Mouse (Mus musculus) gastrocnemius, adult 8-10 months (tissue): ENCODE results near the gene Sipa1l2. TPM values are rescaled to one million over a fixed set of nuclear protein-coding genes. Genes with fewer than 3 reads are reported as not detected.

ENCODE experiments used
- DNase-seq, 2 experiments: peaks; one replicate each; pipeline ENCODE4 v3.0.0; 2022; ENCODE audit warnings: low spot score in 2 of 2
- total RNA-seq, 4 experiments: library from RNA; stranded (reverse); gene quantifications; 2 replicates each; pipeline ENCODE4 v1.2.4; 2022

The Sipa1l2 gene
- total RNA-seq, 4 experiments from 2014 or later, result 3.9 to 5.4 (median 4.5) TPM

DNA sequence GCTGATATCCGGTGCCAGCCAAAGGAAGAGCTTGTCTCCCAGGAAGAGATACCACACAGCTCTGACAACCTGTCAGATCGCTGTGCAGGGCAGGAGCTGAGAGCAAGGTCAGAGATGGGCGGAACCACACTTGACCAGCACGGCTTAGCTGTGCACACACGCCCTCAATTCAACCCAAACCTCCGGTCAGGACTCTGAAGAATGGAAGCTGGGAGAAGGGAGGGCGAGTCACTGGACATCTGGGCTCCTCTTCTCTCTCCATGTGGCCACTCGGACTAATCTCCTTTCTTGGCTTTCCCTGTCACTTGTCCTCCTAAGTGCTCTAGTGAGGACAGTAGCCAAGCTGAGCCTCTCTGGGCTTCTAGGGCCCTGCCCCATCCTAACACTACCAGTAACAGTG lies 53.9 kb downstream of the Sipa1l2 start:
- DNase-seq, result no peak

DNA sequence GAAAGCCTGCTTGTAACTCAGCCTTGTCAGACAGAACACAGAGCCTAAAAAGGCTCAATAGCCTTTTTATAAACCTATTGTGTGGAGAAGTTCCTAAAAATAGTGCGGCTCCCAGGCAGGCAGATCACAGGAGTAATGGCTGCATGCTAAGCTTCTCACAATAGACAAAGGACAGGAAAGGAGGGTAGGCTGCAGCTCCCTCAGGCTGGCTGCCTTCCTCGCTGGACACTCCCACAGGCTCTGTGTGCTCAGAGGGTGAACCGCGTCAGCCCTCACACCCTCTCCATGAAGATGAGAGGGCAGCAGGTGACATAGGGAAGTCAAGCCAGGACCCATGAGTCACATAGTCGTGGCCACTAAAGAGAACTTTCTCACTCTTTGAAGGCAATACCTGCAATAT lies 55.7 kb downstream of the Sipa1l2 start:
- no peak for DNase-seq

DNA sequence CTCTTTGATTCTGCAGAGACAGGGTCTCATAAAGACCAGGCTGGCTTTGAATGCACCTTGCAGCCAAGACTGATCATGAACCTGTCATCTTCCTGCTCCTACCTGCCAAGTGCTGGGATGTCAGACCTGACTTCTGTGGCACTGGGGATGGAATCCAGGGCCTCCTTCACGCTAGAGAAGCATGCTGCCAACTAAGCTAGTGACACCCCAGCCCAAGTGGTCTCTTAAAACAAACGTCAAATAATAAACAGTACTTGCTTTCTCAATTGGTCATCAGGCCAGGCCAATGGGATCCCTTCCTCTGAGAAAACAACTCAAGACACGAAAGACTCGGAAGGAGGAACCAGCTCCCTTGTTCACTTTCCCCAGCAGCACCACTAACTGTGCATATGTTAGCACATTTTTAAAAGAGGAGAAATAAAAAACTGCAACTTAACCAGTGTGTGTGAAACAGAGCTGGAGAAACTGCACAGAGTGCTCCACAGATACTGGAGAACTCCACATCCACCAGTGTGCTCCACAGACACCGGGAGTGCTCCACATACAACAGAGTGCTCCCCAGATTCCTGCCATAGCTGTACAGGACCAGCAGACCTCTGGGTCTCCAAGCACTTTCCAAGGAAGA lies 56.3 kb downstream of the Sipa1l2 start:
- DNase-seq, result no peak

DNA sequence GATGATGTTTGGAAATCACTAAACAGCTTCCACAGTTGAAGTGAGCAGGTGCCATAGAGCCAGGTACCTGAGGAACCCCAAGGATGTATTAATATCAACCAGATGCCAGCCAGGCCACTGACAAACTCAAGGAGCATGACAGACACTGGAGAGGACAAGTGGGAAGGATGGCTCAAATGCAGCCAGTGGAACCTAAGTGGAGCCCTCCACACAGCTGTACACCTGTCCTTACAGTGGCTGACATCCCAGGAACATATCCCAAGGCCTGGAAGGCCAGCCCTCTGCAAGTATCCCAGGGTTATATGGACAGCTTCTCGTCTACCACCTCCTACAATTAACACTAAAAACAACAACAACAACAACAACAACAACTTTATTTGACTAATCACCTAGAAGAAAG lies 57.0 kb downstream of the Sipa1l2 start:
- DNase-seq, result no peak

DNA sequence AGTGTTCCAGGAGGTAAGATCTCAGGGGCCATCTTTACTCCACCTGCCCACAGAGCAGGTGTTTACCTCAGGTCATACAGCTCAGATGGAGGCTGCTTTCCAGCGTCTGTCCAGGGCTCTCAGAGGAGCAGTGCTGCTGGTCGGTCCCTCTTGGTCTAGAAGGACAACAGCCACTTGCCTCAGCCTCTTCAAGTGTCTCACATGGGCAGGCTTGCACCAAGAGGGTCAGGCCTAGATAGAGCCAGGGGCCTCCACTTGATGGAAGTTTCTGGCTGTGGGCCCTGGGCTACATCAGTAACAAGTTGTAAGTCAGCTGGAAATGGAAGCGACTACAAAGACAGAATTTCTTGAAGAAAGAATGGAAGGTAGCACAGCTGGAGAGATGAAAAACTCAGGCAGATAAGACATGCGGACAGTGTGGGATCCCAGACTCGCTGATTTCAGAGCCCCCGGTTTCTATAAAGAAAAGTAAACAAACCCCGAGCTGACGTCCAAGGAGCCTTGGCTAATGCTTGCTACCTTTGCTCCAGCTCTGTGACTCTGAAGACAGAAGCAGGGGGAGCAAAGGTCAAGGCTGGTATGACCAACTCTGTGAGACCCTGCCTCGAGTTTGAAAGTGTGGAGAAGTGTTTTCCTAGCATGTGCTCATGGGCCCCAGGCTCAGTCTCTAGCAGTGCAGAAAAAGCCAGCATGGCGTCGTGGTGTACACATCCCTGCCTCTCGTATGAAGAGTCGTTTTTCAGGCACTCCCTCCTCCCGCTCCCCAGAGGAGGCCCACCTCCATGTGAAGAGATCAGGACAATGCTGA lies 58.5 kb downstream of the Sipa1l2 start:
- DNase-seq, result no peak

DNA sequence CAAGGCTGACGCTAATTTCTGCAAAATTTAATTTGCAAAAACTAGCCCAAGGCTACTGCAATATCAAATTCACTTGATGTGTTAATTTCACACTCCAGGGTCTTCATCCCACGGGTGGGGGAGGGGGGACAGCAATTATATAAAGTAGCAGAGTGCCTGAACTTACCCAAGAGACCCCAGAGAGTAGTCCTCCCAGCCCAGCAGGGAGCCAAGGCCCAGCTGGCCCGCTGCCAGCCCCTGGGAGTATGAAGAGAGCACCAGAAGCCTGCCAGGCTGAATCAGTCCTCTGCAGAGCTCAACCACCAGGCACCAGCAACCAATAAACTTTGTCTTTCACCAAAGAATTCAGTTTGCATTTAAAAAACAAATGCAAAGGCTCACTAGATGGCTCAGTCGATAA lies 59.8 kb downstream of the Sipa1l2 start:
- DNase-seq, result no peak

DNA sequence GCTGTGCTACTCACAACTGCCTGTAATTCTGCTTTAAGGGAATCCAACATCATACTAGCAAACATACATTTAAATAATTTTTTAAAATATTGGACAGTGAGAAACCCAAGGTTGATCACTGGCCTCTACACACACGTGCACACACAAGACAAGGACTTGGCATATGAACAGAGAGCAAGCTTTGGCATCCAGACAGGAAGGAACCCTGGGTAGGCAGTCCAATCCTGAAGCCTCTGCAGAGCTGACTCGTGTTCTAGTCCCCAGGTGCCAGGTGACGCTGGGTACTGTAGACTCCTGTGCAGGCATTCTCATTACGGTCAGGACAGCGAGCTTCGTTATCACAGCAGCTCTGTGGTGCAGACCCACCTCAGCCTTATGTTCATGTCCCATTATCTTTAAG lies 60.4 kb downstream of the Sipa1l2 start:
- DNase-seq, result no peak

DNA sequence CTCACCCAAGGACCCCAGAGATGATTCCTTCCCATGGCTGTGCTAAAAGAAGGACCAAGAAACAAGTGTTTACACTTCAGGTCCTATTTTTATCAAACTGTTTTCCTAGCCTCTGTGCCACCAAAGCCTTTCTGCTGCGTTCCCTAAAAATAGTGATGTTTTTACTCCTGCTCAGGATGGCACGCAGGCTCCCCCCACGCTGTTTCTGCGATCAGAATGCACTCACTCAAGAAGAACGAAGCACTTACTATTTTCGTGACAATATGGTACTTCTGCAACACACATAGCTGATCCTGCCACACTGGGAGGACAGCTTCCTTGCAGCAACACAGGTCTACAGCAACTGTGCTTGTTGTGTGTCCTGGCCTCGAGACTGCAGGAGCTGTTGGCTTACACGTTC lies 62.3 kb downstream of the Sipa1l2 start:
- DNase-seq, result no peak

DNA sequence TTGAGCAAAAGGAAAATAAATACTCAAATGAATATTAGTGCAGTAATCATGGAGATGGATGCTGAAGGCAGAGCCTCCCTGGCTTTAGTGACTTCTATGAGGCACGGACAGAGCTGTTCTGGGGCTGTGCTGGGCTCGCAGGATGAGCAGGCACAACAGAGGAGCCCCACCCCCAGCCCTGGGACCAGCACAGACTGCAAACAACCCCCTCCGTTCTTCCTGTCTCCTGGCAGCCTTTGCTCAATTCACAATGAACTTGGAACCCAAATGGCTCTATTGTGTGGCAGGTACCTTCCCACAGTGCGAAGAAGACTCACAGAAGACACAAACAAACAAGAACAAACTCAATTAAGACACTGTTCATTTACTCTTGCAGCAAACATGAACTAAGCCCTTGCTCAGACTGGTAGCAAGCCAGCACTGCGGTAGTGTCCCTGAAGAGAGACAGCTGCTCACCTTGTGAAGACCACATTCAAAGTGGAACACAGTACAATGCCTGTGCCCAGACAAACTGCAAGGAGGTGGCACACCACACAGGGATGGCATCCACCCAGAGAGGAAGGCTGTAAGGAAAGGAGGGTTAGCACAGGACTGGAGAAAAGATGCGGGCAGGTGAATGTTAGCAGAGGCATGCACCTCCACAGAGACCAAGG lies 64.9 kb downstream of the Sipa1l2 start:
- DNase-seq, result no peak

DNA sequence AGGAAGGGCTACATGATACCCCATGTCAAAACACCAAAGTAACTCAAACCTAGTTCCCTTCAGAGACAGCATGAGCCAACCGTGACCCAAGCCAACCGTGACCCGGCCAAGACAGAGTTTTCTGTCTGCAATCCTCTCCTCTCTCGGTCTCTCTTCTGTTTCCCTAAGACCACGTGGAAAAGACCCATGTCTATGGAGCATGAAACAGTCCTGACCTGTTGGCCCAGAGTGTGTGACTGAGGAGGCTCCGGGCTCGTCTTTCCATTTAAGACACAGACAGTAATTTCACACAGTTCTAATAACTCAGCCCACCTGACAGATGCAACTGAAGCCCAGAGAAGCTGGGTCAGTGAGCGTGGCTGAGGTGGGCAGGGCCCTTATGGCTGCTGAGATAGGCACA lies 65.8 kb downstream of the Sipa1l2 start:
- DNase-seq, result no peak

DNA sequence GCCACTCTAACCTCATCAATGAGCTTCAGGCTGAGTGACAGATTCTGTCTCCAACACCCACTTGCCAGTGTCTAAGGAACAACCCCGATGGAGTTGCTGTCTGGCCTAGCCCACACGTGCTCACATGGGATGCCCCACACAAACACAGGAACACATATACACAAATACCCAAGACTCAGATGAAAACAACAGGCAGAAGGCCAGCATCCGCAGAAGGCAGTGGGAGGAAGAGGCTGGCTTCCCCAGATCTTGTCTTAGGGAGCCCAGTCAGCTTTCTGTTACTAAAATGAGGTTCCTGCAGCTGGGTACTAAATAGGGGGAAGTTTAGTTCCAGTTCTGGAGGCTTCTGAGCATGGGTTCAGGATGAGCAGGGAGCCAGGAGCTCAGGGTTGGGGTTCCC lies 66.8 kb downstream of the Sipa1l2 start:
- no peak for DNase-seq

DNA sequence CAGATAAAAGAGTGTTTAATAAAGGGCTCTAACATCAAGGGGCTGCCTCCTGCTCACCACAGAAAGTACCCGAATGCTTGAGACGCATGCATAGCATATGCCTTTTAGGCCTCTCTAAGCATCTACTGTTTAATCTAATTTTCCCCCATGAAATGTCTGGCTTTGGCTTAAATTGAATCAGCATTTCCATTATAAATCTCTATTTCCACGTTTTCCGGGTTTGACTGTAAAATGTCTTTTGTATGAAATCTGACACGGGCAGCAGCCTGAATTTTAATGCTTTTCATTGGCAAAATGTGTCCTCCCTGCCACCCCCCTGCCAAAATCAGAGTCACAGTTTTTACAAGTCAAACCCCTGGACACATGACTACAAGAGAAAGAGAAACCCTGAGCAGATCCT lies 69.6 kb downstream of the Sipa1l2 start:
- no peak for DNase-seq

DNA sequence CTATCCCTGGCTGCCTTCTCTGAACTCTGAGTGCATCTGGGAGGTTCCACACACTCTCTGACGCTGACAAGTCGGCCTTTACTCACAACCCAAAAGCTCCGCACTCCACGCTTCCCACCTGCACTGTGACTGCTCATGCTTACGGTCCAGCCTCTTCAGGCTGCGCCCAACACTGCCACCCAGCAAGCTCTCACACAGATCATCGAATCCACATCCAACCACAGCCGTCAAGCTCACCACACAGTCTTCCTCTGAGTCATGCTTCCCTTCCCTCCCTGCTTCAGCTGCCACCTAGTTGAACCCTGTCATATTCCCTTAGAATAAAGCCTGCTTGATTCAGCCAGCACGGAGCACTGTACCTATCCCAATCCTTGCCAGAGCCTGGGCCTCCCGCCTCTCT lies 71.1 kb downstream of the Sipa1l2 start:
- DNase-seq, result no peak

DNA sequence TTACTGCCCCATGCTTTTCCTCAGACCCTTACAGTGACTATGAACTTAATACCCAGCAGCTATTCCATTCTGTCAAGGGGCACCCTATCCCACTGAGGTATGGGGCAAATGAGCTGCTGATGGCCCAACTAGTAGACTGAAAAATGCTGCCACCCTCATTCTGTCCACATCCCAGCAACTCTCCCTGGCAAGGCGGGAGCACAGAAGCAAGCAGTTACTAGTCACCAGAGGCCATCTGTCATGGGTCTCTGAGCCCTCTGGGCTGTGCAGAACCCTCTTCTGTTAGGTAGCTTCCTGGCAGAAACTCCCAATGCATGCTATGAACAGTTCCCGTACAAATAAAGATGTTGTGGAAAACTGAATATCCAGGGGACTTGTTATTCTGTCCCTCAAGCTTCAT lies 74.1 kb downstream of the Sipa1l2 start:
- DNase-seq, result no peak

DNA sequence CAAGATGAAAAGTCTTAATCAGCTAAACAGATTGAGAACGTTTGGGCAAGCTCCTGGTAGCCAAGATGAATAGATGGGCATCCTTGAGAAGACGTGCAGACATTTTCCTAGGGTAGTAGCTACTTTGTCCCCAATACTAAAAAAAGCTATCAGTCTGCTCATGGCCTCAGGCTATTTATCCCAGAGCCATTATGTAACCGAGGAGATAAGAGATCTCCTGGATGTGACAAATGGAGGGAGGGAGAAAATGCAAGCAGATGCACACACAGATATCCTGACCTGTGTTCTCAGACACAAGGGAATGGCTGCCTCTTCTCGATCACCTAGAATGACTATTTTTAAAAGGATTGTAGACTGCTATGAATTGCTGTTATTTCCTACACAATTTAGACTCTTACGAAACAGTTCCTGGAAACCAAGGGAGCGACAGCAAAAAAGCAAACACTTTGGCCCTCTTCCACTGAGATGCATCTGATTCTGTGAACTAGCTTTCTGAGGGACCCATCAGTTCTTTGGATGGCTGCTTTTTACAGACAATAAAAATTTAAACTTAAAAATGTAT lies 76.3 kb downstream of the Sipa1l2 start:
- no peak for DNase-seq

DNA sequence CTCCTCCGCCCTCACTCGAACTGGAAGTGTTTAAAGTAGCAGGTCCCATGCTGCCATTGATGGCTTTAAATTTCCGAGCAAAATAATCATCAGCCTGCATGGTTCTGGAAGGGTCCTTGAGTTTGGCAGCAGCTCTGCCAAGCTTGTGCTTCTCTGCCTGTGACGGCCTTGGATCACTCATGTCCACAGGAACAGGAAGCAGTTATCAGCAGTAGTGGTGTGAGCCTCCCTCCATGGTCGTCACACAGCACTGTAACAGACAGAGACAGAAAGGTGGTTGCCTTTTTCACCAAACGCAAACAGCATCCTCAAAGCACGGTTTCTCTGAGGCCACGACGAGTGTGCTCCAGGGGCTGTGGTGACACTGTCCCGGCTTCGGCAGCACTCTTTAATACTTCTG lies 77.2 kb downstream of the Sipa1l2 start:
- DNase-seq, result no peak

DNA sequence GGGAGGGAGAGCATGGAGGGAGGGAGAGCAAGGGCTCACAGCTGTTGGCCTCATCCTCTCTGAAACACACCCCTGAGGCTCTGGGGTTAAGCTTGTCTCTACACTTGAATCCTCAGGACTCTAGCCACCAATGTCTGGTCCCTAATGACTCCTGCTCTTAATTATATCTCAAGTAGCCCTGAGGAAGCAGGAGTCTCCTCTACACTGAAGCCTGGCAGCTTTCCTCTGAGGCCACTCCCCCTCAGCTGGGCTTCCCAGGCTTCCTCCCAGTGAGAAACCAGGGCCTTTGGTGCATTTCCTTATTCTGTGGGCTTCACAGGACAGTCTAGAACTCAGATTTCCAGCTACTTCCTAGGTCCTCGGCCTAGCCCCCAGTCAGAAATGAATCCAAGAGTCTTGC lies 80.9 kb downstream of the Sipa1l2 start:
- DNase-seq, result no peak

DNA sequence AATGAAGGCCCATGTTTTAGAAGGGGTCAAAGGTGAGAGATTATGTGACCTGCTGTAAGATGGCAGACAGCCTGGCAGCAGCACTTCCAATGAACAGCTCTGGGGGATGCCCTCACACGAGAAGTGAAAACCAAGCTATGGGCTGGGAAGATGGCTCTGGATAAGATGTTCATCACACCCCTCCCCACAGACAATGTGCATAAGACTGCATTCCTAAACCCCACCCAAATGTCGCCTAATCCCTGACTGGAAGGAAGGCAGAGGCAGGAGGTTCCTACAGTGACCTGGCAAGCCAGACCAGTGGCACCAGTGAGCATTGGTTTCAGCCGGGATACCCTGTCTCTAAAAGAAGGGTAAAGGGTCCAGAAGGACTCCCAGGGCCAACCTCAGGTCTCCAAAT lies 83.9 kb downstream of the Sipa1l2 start:
- DNase-seq, result no peak

DNA sequence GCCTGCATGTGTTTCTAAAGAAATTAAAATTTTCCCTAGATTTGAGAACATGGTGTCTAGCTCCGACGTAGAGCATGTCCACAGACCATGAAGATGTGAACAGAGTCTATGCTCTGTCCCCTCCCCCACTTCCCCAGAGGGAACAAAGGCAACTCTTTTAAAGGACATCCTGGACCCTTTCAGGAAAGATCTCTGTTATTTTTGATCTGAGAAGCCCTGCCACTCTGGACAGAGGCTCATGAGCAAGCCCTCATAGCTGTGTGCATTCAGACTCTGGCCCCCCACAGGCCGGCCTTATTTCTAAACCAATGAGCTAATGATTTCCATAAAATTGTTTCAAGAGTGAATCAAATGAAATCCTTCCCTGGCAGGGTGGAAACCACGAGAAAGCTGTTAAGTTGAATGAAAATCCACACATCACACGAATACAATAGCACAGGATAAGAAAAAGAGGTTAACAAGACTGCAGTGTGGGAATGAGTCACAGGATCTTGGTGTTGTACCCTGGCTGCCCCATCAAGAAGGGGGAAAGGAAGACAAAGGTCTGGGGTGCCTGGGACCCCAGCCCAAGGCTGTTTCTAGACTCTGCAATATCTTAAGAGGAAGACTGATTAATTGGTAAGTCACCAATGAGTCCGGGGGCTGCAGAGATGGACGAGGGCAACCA lies 84.9 kb downstream of the Sipa1l2 start:
- DNase-seq, result no peak

DNA sequence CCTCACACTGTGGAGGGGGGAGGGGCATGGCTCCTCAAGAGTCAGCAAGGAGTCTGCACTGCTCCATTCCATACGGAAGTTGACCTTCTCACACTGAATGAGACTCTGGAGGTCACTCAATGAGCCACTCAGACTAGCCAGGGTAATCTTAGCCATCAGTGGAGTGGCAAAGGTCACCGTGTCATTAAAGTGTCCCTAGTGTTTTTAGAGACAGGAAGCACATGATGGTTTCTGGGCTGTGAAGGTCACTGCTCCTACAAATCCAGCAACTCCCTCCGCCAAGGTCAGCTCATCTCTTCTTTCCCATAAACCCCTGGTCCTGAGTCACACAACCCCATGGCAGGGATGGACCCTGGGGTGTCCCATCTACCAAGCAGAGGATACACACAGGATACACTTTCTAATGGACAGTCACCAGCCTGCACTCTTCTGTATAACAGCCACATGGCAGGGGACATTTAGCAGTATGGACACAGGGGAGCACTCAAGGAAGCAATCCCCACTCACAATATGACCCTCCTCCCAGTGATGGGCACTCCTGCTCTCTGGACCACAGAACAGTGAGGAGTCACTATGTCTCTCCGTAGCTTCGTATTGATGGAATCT lies 87.0 kb downstream of the Sipa1l2 start:
- DNase-seq, result no peak

DNA sequence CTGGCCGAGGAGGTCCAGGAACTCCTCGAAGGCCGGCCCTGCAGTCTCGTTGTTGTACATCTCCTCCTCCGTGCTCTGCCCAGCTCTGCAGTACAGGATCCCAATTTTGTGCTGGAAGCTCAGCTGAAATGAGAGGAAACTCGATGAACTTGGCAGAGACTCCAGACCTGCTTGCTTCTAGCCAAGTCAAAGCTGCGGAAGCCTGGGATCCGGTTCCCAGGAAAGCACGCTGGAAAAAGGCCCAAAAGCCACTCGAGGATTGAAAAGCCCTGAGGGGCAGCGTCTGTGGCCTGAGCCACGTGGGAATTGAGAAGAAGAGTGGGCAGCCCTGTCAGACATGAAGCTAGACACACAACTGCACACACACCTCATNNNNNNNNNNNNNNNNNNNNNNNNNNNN lies 94.7 kb downstream of the Sipa1l2 start:
- DNase-seq, result peak; percentile 35 to 48
